ENCODE assay signal across 11 mouse cellular contexts in the genomic region with DNA sequence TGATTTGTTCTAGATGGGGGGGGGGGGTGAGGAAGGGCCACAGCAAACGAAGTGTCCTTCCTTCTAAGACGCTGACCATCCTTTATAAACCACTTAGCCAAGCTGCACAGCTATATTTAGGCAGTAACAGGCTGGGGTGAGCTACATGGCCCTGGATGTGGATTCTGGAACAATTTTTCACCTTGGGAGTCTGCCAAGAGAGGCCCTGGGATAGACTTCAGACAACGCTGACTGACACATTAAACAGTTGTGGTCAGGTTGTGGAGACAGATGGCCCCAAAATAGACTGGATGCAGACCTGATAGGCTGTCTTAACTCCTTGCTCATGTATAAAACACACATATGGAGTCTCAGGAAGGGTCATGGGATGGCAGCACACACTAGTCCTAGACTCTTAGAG. TPM values are rescaled to one million over a fixed set of nuclear protein-coding genes. Genes with fewer than 3 reads are reported as not detected.
A peak's percentile ranks its signal among the peaks of the same experiment; 100 is the strongest.
DNase-seq lines count a peak whose midpoint lies in the region; ATAC-seq lines count a peak whose summit lies in the region.
"Had no signal": no experiment of that assay in that cellular context is flagged by ENCODE, and none has a peak within 500 bp of the region (broad histone marks: within the 10 kb centered on the region; RNA-seq: fewer than 3 reads in every experiment).

No protein-coding gene starts in this region.

- no peak overlapping the region for H3K27ac ChIP-seq in limb, embryonic 13.5 days
- H3K27ac ChIP-seq in limb, embryonic 10.5 days: no peak overlapping the region
- H3K27ac ChIP-seq in stomach, embryonic 15.5 days: no peak overlapping the region
- H3K27ac ChIP-seq in midbrain, embryonic 14.5 days (replicated peaks; ENCODE audit: low read depth, low read length): no peak overlapping the region
- H3K27ac ChIP-seq: liver, embryonic 14.5 days; neural tube, embryonic 13.5 days had no signal

- 0 out of 2 replicates have a peak, but pooled peaks cover 8% of the 10 kb centered on the region for H3K9me3 ChIP-seq in limb, embryonic 13.5 days
- H3K9me3 ChIP-seq in limb, embryonic 10.5 days (replicated peaks): no peaks in the 10 kb centered on the region
- H3K9me3 ChIP-seq in stomach, embryonic 15.5 days: no peaks in the 10 kb centered on the region
- H3K9me3 ChIP-seq in midbrain, embryonic 14.5 days (ENCODE audit: control insufficient read depth, low read length): no peaks in the 10 kb centered on the region

- no peak overlapping the region for H3K4me3 ChIP-seq in limb, embryonic 13.5 days
- no peak overlapping the region for H3K4me3 ChIP-seq in limb, embryonic 10.5 days
- no peak overlapping the region for H3K4me3 ChIP-seq in stomach, embryonic 15.5 days (replicated peaks)
- H3K4me3 ChIP-seq in midbrain, embryonic 14.5 days (replicated peaks; ENCODE audit: low read depth, low read length): no peak overlapping the region
- H3K4me3 ChIP-seq: neural tube, embryonic 13.5 days had no signal

- 0 out of 2 replicates have a peak, but pooled peaks cover 4% of the 10 kb centered on the region for H3K4me1 ChIP-seq in limb, embryonic 13.5 days
- 0 out of 2 replicates have a peak, but pooled peaks cover 3% of the 10 kb centered on the region for H3K4me1 ChIP-seq in limb, embryonic 10.5 days
- no peaks in the 10 kb centered on the region for H3K4me1 ChIP-seq in stomach, embryonic 15.5 days
- H3K4me1 ChIP-seq in midbrain, embryonic 14.5 days (ENCODE audit: control insufficient read depth, insufficient read depth, low read length): no peaks in the 10 kb centered on the region

- ATAC-seq in limb, embryonic 13.5 days (ENCODE audit: low FRiP score, low read depth): 0 out of 2 replicates have a peak, but pooled peaks have one; percentile 36
- ATAC-seq in stomach, embryonic 15.5 days (ENCODE audit: insufficient read depth, low FRiP score, low read depth): peak; percentile 39; the same call in 1 of the 2 replicates
- no peak for ATAC-seq in midbrain, embryonic 14.5 days (ENCODE audit: low FRiP score, low TSS enrichment)
- ATAC-seq: forebrain, embryonic 14.5 days had no signal

- no peaks in the 10 kb centered on the region for H3K27me3 ChIP-seq in limb, embryonic 13.5 days
- no peaks in the 10 kb centered on the region for H3K27me3 ChIP-seq in limb, embryonic 10.5 days (ENCODE audit: low read depth, poor library complexity, severe bottlenecking)
- no peaks in the 10 kb centered on the region for H3K27me3 ChIP-seq in stomach, embryonic 15.5 days (replicated peaks)
- H3K27me3 ChIP-seq in midbrain, embryonic 14.5 days (ENCODE audit: control insufficient read depth, insufficient read depth, low read length): no peaks in the 10 kb centered on the region
- H3K27me3 ChIP-seq: neural tube, embryonic 13.5 days had no signal

- intact Hi-C loops in heart, postnatal 36 days (cut with DNase I): no loop called here
- intact Hi-C loops in left cerebral cortex, postnatal 36 days (cut with DNase I): no loop called here

- no peak overlapping the region for H3K9ac ChIP-seq in limb, embryonic 13.5 days
- no peak overlapping the region for H3K9ac ChIP-seq in stomach, embryonic 15.5 days
- no peak overlapping the region for H3K9ac ChIP-seq in midbrain, embryonic 14.5 days (replicated peaks; ENCODE audit: low read length)
- H3K9ac ChIP-seq: liver, embryonic 14.5 days; neural tube, embryonic 13.5 days had no signal

- DNase-seq in limb, embryonic 10.5 days (ENCODE audit: low spot score): no peak
- peak; percentile 64 for DNase-seq in fibroblast of lung, adult 2 months (ENCODE audit: low read depth)
- DNase-seq in heart, postnatal 36 days: peak; percentile 21 to 37
- no peak for DNase-seq in left cerebral cortex, postnatal 36 days (ENCODE audit: low spot score in 2 of 2)
- no peak for DNase-seq in midbrain, embryonic 14.5 days
- DNase-seq in urinary bladder, postnatal 25 days (ENCODE audit: low spot score): no peak

- H3K4me2 ChIP-seq in limb, embryonic 13.5 days (replicated peaks): no peak overlapping the region
- no peak overlapping the region for H3K4me2 ChIP-seq in stomach, embryonic 15.5 days
- no peak overlapping the region for H3K4me2 ChIP-seq in midbrain, embryonic 14.5 days (ENCODE audit: low read length)
- H3K4me2 ChIP-seq: neural tube, embryonic 13.5 days had no signal

- no peaks in the 10 kb centered on the region for H3K36me3 ChIP-seq in limb, embryonic 13.5 days
- no peaks in the 10 kb centered on the region for H3K36me3 ChIP-seq in limb, embryonic 10.5 days
- H3K36me3 ChIP-seq in stomach, embryonic 15.5 days: no peaks in the 10 kb centered on the region
- H3K36me3 ChIP-seq in midbrain, embryonic 14.5 days (ENCODE audit: control insufficient read depth, insufficient read depth, low read length): no peaks in the 10 kb centered on the region
- H3K36me3 ChIP-seq: neural tube, embryonic 13.5 days had no signal

- 75% methylated on average over 3 of the region's 3 CpGs for WGBS in limb, embryonic 13.5 days
- 92% methylated on average over 3 of the region's 3 CpGs for WGBS in limb, embryonic 10.5 days
- WGBS in stomach, embryonic 15.5 days: 35% methylated on average over 3 of the region's 3 CpGs
- 91% methylated on average over 3 of the region's 3 CpGs for WGBS in midbrain, embryonic 14.5 days

RNA-seq across cellular contexts. Expression of a gene that starts 39.9 kb away (rescaled TPM):
- polyA plus RNA-seq in limb, embryonic 13.5 days (2015; fragmentation: Nextera tagmentation; extraction: Ambion mirVana): 18.9 and 19.6 TPM in 2 replicates
- polyA plus RNA-seq in limb, embryonic 10.5 days (2016; fragmentation: Nextera tagmentation; extraction: Ambion mirVana): 15.6 and 15.8 TPM in 2 replicates
- total RNA-seq in heart, postnatal 36 days (2021): 10 to 100 TPM; 27.7 to 29.3 TPM
- 13.7 and 15.9 TPM in 2 replicates for polyA plus RNA-seq in stomach, embryonic 15.5 days (2015; fragmentation: Nextera tagmentation; extraction: Ambion mirVana)
- total RNA-seq in left cerebral cortex, postnatal 36 days (2021): 10 to 100 TPM; 43.4 to 58.7 TPM
- polyA plus RNA-seq in midbrain, embryonic 14.5 days (2014; fragmentation: Nextera tagmentation; extraction: Ambion mirVana): 34.9 and 39.7 TPM in 2 replicates

Comparison
In these comparisons a context has a peak if more than half of its experiments do, and no peak if none do; other contexts are left out.
1. DNase-seq: peak in fibroblast of lung, adult 2 months (single experiment) and heart, postnatal 36 days (2 of 2); none in limb, embryonic 10.5 days (single experiment), left cerebral cortex, postnatal 36 days (0 of 2), midbrain, embryonic 14.5 days (single experiment) and urinary bladder, postnatal 25 days (single experiment).